Mouse (Mus musculus): ENCODE results near the gene Anapc15-ps. TPM values are rescaled to one million over a fixed set of nuclear protein-coding genes. Genes with fewer than 3 reads are reported as not detected.

The Anapc15-ps gene
- total RNA-seq, 1 experiment from 2014 or later: not detected

DNA sequence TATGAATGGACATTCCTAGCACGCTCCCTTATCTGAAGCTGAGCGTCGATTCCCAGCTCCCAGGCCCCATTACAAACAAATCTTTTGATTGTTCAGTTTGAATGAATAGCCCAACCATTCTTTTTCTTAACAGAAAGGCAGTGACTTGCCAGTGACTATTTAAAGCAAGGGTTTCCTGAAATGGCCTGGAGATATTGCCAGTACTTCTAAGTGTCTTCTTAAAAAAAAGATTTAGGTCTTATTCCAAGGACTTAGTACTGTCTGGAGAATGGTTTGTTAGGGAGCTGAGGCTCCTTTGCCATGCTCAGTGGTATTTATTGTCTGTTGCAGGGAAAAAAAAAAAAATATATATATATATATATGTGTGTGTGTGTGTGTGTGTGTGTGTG is 23.0 kb upstream of the Anapc15-ps start:
- no peak for ATAC-seq (replicated peaks in 1 of 2; ENCODE audit: insufficient read depth in 1 of 2, low FRiP score in 2 of 2, low TSS enrichment in 1 of 2, low read depth in 1 of 2, poor library complexity in 2 of 2, severe bottlenecking in 2 of 2)

DNA sequence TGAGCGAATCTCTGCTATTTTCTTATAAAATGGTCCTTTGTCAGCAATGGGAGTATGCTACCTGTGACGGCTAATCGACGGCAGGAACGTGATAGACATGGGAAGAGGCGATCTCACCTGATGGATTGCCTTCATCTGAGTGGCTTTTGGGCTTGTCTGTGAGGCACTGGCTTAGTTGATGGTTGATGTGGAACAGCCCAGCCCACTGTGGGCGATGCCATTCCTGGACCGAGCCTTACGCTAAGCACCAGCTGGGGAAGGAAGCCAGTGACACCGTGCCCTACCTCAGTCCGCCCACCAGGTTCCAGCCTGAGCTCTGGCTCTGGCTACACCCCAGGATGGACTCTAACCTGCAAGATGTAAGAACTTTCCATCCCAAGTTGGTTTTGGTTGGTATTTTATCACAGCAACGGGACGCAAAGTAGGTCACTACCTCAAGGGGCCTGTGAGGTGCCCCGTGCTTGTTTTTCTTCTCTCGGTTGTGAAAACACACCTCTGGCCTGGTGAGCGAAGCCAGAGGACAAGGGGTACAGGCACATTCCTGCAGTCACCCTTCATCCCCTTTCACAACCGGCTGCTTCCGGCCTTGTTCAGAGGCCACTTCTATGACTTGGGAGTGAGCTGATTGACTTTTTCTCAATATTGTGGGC is 22.5 kb upstream of the Anapc15-ps start:
- ATAC-seq (replicated peaks in 1 of 2; ENCODE audit: insufficient read depth in 1 of 2, low FRiP score in 2 of 2, low TSS enrichment in 1 of 2, low read depth in 1 of 2, poor library complexity in 2 of 2, severe bottlenecking in 2 of 2): no peak

GRCm38 (mm10) chr10:95694559-95695251 is 21.5 kb upstream of the Anapc15-ps start:
- no peak for ATAC-seq (replicated peaks in 1 of 2; ENCODE audit: insufficient read depth in 1 of 2, low FRiP score in 2 of 2, low TSS enrichment in 1 of 2, low read depth in 1 of 2, poor library complexity in 2 of 2, severe bottlenecking in 2 of 2)

DNA sequence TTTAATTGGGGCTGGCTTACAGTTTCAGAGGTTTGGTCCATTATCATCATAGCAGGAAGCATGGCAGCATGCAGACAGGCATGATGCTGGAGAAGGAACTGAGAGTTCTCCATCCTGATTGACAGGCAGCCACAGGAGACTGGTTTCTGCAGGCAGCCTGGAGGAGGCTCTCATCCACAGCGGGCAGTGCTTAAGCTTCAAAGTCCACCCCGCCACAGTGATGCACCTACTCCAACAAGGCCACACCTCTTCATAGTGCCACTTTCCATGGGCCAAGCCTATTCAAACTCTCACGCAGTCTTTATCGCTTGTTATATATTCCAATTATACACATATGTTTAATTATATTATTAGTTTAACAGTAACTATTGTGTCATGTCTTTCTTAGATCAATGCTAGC is 18.1 kb upstream of the Anapc15-ps start:
- no peak for ATAC-seq (replicated peaks in 1 of 2; ENCODE audit: insufficient read depth in 1 of 2, low FRiP score in 2 of 2, low TSS enrichment in 1 of 2, low read depth in 1 of 2, poor library complexity in 2 of 2, severe bottlenecking in 2 of 2)

DNA sequence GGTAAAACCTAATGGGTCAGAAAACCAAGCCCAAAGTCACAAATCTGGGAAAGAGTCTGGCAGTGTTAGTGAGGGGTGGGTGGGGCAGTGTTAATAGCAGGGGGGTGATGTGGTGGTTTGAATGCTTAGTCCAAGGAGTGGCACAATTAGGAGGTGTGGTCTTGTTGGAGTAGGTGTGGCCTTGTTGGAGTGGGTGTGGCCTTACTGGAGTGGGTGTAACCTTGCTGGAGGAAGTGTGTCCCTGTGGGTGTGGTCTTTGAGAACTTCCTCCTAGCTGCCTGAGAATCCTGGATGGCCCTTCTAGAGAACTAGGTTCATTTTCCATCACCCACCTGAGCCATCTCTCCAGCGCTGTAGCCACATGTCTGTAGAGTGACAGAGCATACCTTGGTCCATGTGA is 16.6 kb upstream of the Anapc15-ps start:
- ATAC-seq (replicated peaks in 1 of 2; ENCODE audit: insufficient read depth in 1 of 2, low FRiP score in 2 of 2, low TSS enrichment in 1 of 2, low read depth in 1 of 2, poor library complexity in 2 of 2, severe bottlenecking in 2 of 2): no peak

DNA sequence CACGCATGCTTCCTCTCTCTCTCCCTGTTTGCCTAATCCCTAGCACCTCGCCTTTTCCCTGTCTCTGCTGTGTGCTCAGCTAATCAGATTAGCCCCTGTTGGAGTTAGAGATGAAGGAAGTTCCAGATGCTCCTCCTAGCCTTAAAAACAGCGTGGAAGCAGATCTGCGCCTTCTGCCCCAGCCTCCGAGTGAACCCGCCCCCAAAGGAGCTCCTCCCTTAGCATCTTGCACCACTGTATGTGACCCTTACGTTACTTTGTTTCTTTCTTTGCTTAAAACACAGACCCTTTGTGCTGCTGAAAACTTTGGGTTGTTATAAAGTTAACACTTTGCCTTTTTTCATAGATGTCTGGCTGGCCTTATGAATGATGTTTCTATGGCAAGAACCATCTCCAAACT is 15.8 kb upstream of the Anapc15-ps start:
- ATAC-seq (replicated peaks in 1 of 2; ENCODE audit: insufficient read depth in 1 of 2, low FRiP score in 2 of 2, low TSS enrichment in 1 of 2, low read depth in 1 of 2, poor library complexity in 2 of 2, severe bottlenecking in 2 of 2): no peak

GRCm38 (mm10) chr10:95687558-95688141 is 14.4 kb upstream of the Anapc15-ps start:
- ATAC-seq (replicated peaks in 1 of 2; ENCODE audit: insufficient read depth in 1 of 2, low FRiP score in 2 of 2, low TSS enrichment in 1 of 2, low read depth in 1 of 2, poor library complexity in 2 of 2, severe bottlenecking in 2 of 2): no peak

DNA sequence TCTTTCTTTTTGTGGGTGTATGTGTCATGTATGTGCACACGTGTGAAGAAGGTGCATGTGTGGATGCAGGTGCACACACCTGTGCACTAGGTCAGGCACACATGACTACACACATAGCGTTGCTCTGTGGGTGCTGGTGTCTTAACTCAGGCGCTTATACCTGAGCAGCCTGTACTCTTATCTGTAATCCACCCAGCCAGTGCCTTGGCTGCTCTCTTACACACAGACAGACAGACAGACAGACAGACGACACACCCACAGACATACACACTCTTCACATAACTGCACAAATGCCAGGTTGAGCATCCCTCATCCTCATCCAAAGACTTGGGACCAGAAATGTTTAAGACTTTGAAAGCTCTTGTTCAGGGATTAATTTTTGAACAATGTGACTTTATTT is 12.8 kb upstream of the Anapc15-ps start:
- no peak for ATAC-seq (replicated peaks in 1 of 2; ENCODE audit: insufficient read depth in 1 of 2, low FRiP score in 2 of 2, low TSS enrichment in 1 of 2, low read depth in 1 of 2, poor library complexity in 2 of 2, severe bottlenecking in 2 of 2)

DNA sequence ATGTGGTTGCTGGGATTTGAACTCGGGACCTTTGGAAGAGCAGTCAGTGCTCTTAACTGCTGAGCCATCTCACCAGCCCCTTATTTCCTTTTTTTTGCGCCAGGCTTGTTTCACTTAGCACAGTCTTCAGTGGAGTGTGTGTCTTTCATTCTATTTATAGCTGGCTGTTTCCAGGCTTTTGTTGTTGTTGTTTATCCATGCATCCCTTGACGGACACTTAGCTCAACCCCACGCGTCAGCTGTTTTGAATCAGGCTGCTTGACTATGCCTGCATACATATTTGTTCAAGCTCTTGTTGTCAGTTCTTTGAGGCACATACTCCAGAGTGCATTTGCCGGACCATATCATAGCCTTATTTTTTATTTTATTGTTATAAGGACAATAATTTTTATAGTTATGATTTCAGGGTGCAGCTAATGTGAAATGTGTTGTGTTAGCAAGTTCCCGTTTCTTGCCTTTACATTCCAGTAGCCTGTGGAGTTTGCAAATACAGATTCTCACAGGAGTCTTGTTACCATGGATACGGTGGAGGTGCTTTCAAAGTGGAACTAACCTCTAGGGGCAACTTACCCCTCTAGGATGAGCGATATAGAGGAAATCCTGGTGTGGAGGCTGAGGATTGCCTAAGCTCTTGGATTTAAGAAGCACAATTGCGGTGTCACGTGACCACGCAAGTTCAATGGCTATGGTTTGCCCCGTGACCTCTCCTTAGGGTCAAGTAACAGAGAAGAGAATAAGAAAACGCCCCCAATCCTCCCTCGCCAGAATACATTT is 11.7 kb upstream of the Anapc15-ps start:
- ATAC-seq (replicated peaks in 1 of 2; ENCODE audit: insufficient read depth in 1 of 2, low FRiP score in 2 of 2, low TSS enrichment in 1 of 2, low read depth in 1 of 2, poor library complexity in 2 of 2, severe bottlenecking in 2 of 2): peak; percentile 82 to 86

- ATAC-seq (replicated peaks in 1 of 2; ENCODE audit: insufficient read depth in 1 of 2, low FRiP score in 2 of 2, low TSS enrichment in 1 of 2, low read depth in 1 of 2, poor library complexity in 2 of 2, severe bottlenecking in 2 of 2): no peak
Measured at GRCm38 (mm10) chr10:95684250-95684649, 11.0 kb upstream of the Anapc15-ps start.

DNA sequence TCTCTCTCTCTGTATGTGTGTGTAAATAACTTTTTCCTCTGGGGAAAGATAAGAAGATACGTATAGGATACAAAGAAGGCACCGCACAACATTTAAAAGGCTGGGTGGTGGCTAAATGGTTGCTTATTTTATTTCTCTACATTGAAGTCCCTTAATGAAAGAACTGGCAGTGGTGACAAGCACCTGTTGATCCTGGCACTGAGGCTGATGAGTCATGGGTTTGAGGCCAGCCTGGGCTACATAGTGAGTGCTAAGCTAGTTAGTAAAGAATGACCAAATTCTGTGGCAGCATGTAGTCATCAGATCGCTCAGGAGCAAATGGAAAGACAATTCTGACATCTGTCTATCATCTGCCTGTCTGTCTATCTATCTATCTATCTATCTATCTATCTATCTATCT is 10.5 kb upstream of the Anapc15-ps start:
- no peak for ATAC-seq (replicated peaks in 1 of 2; ENCODE audit: insufficient read depth in 1 of 2, low FRiP score in 2 of 2, low TSS enrichment in 1 of 2, low read depth in 1 of 2, poor library complexity in 2 of 2, severe bottlenecking in 2 of 2)

DNA sequence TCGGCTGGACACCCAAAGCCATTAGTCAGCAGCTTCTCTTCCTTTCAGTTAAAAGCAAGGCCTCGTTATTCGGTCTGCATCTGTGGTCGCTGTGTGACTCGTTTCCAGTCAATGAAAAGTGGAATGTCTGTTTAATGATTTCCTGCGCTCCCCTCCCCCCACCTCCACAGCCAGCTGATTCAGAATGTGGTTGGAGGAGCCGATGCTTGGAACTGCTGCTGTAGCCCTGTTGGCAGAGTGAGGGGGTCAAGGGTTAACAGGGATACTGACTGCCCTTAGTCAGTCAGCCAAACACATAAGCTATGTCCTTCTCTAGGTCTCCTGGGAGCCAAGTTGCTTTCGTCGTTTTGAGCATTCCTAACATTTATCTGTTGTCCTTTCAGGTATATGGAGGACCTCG is 9.7 kb upstream of the Anapc15-ps start:
- ATAC-seq (replicated peaks in 1 of 2; ENCODE audit: insufficient read depth in 1 of 2, low FRiP score in 2 of 2, low TSS enrichment in 1 of 2, low read depth in 1 of 2, poor library complexity in 2 of 2, severe bottlenecking in 2 of 2): no peak

- no peak for ATAC-seq (replicated peaks in 1 of 2; ENCODE audit: insufficient read depth in 1 of 2, low FRiP score in 2 of 2, low TSS enrichment in 1 of 2, low read depth in 1 of 2, poor library complexity in 2 of 2, severe bottlenecking in 2 of 2)
Measured at GRCm38 (mm10) chr10:95682091-95682740, 9.0 kb upstream of the Anapc15-ps start.

DNA sequence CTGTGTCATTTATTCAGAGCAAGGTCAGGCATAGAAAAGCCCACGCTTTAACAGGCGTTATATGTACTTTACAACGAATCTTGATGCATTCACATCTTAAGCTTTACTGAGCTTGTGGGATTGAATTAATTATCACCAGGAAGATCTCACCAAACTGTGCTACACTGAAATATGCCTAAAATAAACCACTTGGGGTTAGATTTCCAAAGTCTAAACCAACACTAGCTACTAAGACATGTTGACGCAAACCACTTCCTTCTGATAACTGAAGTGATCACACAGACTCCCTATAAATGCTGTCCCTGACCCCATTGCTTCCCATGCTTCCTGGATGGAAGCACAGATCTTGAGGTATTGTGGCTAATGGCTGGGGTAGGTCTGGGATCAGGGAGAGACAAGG is 8.2 kb upstream of the Anapc15-ps start:
- no peak for ATAC-seq (replicated peaks in 1 of 2; ENCODE audit: insufficient read depth in 1 of 2, low FRiP score in 2 of 2, low TSS enrichment in 1 of 2, low read depth in 1 of 2, poor library complexity in 2 of 2, severe bottlenecking in 2 of 2)

GRCm38 (mm10) chr10:95681058-95681440 is 7.8 kb upstream of the Anapc15-ps start:
- no peak for ATAC-seq (replicated peaks in 1 of 2; ENCODE audit: insufficient read depth in 1 of 2, low FRiP score in 2 of 2, low TSS enrichment in 1 of 2, low read depth in 1 of 2, poor library complexity in 2 of 2, severe bottlenecking in 2 of 2)

- no peak for ATAC-seq (replicated peaks in 1 of 2; ENCODE audit: insufficient read depth in 1 of 2, low FRiP score in 2 of 2, low TSS enrichment in 1 of 2, low read depth in 1 of 2, poor library complexity in 2 of 2, severe bottlenecking in 2 of 2)
Measured at GRCm38 (mm10) chr10:95680153-95681057, 7.2 kb upstream of the Anapc15-ps start.

- no peak for ATAC-seq (replicated peaks in 1 of 2; ENCODE audit: insufficient read depth in 1 of 2, low FRiP score in 2 of 2, low TSS enrichment in 1 of 2, low read depth in 1 of 2, poor library complexity in 2 of 2, severe bottlenecking in 2 of 2)
Measured at GRCm38 (mm10) chr10:95679131-95679530, 5.9 kb upstream of the Anapc15-ps start.

All from hematopoietic stem cell, adult 5-6 weeks (primary cell).